Mouse (Mus musculus) spleen, embryonic (tissue): ENCODE results near the gene Cant1.

Experiments used
- CTCF ChIA-PET: fragments of 350-600 bp; sonication (Branson Sonifier 250); formaldehyde crosslinking; loops from one replicate; lab custom pipeline; 2022; lab: Charles Lee

Gene Cant1

DNA sequence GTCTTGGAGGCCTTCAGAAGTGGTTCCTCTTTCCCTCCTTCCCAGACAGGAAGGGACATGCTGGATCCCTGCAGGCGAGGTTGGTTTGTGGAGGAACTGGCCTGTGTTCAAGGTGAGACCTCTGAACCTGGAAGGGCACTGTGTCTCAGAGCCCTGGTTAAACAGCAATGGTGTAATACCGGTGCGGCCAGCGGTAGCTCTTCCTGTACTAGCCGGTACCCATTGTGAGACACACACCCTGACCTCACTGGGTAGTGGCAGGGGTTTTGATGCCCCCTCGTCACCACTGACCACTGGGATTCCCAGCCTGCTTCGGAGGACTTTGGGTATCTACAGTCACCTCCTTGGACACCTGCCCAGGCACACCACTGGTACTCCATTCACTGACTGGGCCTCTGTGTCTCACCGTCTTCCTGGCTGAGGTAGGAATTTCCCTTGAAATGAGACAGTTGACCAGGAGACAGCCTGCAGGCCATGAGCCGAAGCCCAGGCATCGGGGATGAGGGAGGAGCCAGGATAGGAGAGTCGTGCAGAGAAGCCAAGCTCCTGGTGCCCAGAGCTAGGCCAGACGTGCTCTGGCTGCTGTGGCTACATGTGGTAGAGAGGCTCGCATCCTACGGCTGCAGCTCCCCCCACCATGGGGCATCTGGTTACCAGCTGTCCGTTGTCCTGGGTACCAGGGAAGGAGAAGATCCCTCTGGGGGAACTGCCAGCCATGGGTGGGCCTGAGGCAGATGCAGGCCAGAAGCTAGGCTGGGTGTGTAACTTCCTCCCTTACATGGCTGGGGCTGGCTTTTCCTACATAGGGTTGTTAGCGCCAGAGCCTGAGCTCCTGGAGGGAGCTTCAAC, 12.4 kb upstream of the Cant1 start:
- CTCF ChIA-PET = no interaction called here

DNA sequence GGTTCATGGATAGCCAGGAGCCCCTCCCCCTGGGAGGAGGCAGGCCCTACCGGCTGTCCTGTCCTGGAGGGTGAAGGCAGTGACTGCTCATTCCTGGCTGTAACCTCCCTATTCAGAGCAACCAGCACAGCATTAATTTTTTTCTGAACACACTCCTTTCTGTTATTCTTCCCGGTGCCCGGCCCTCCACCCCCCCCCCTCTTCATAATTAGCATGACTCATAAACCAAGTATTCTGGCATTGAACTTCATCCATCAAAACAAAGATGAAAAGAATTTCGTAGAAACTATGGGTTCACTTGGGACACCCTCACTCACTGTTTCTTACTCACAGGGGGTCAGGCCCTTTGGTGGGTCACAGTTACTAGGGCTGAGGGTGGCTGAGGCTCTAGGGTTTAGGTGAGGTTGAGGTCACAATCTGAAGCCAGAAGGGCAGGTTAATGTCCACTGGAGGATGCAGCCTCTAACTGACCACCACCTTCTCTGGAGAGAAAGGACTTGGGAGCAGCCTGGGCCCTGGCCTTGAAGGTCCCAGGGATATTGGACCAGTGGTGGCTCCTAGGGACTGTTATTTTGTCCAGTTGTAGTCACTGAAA, 11.5 kb upstream of the Cant1 start:
- CTCF ChIA-PET = no interaction called here

DNA sequence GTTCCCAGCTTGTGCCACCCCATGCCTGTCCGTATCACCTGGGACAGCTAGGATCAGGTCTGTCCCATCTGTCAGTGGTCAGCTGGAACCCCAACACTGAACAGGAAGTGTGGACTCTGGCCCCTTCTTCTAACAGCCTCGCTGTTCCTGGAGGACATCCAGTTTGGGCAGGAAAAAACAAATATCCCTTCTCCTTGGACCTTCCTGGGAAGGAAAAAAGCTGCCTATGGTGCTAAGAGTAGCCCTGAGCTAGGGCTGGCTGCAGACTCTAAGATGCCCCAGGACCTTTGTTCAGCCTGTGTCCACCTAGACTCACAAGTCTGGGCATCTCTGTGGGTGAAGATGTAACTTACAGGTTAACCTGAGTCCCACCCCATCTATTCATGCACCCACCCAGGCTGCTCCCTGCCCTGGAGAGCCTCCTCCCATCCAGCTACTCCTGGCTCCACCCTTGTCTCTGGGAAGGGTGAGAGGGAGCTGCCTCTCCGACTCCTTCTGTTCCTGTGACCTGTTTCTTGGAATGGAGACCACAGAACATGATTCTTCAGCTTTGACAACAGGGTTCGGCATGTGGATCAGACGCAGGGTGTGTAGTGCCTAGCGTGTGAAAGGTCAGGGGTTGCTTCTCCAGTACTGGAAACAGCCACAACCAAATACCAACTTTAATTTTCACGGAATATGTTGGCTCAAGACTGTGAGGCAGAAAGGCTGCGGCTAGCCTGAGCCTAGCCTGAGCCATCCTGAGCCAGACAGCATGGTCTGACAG, 10.2 kb upstream of the Cant1 start:
- CTCF ChIA-PET = interaction anchor here (0.7 kb wide), 1 partner anchor 15 kb away, joined by 12 read pairs; no protein-coding TSS in a partner anchor

DNA sequence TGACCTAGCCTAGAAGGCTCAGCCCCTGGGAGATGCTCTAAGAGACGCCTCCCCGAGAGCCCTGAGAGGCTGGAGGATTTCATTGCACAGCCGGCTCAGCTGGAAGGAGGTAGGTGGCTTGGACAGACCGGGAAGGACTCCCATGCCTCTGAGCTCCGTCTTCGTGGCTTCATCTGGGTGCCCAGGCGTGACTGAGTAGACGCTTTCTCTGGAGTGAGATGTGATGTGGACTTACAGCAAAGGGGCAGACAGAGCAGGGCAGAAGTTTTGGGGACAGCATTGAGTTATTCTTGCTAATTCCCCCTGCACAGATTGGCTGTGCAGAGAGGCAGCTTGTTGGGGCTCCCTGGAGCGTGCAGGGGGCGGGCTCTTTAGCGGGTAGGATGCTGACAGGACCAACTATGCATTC, 9.6 kb upstream of the Cant1 start:
- CTCF ChIA-PET = interaction anchor here (0.5 to 0.7 kb wide), 2 partner anchors 16 to 21 kb away, joined by 4 to 12 read pairs; no protein-coding TSS in a partner anchor

DNA sequence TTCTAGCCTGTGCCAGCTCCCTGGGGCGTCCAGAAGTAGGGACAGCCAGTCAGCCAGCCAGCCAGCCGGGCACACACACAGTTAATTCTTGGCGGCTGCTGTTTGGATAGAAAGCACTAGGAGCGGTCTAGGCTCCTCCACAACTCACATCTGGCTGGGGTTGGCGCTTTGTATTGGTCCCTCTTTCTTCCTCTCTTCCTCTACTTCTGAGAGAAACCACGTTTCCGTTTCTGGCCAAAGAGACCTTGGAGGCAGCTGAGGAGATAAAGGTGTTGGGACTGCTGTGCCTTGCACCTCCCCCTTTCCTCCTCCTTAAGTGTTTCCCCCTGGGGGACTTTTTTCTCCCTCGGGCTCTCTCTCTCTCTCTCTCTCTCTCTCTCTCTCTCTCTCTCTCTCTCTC, 9.1 kb upstream of the Cant1 start, which contains the start of gene C1qtnf1:
TSS of gene C1qtnf1 (plus strand) at position 218 of the 400 bp plus-strand sequence.
- CTCF ChIA-PET = interaction anchor here (0.5 to 0.7 kb wide), 2 partner anchors 17 to 21 kb away, joined by 4 to 12 read pairs; no protein-coding TSS in a partner anchor

DNA sequence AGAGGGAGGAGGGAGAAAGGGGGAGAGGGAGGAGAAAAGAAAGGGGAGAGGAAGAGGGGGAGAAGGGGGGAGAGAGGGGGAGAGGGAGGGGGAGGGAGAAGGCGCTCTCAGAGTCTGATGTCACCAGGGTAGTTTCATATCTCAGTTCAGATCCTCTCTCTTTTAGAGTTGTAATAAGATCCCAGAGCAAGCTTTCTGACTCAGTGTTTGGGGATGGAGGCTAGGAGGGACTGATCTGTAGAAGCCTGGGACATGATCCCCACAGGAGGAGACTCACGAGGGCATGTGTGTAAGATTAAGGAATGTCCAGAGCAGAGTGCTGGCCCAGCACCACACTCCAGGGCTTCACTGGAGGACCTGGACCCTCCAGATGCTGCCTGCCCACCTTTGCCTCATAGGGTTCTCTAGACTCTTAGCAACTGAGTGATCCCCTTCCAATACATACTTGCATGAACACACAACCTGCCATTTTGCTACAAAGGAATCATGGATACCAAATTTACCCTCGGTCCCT, 8.4 kb upstream of the Cant1 start:
- CTCF ChIA-PET = interaction anchor here (0.8 kb wide), 1 partner anchor 18 kb away, joined by 3 read pairs; no protein-coding TSS in a partner anchor

DNA sequence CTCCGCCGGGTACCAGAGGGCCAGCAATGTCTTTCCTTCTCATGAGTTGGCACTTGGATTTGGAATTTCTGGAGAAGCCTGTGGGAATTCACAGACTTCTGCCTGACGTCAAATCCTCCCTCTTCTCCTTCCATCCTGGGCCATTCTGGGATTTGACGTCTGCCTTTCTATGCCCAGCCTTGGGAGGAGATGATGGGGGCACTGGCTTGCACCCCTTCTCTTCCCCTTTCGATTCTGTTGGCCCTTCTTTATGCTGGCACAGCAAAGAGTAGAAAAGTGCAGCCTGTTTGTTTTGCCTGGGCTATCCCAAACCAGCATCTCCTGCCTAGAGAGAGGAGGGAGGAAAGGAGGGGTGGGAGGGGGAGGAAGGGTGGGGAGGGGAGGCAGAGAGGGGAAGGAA, 7.9 kb upstream of the Cant1 start:
- CTCF ChIA-PET = no interaction called here

DNA sequence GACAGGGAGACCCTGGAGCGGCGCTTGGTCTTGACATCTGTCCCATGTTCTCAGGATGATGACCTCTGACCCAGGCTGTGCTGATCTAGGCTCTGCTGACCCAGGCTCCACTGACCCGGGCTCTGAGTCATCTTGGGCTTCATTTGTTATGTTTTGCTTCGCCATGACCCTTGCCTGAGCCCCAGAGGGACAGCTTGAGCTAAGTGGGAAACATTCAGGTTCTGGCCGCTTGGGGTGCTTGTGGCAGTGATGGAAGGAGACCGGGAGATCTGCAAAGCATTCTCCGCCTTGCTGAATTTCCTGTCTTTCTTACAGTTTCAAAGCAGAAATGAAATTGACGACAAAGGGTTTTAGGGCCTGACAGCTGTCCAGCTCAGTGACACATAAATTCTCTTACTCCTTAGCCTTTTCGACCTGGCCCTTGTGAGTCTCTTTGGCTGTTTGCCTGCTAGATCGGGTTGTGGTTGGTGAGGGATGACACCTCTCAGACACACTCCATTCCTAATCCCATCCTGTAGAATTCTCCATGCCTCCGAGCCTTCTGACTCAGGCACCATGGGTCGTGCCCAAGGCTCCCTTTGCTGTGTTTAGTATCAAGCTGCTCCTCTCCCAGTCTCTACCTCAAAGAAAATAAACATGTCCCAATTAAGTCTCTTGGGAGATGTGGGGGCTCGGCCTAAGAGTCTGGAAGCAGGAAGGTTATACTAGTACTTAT, 5.9 kb upstream of the Cant1 start:
- CTCF ChIA-PET = no interaction called here

DNA sequence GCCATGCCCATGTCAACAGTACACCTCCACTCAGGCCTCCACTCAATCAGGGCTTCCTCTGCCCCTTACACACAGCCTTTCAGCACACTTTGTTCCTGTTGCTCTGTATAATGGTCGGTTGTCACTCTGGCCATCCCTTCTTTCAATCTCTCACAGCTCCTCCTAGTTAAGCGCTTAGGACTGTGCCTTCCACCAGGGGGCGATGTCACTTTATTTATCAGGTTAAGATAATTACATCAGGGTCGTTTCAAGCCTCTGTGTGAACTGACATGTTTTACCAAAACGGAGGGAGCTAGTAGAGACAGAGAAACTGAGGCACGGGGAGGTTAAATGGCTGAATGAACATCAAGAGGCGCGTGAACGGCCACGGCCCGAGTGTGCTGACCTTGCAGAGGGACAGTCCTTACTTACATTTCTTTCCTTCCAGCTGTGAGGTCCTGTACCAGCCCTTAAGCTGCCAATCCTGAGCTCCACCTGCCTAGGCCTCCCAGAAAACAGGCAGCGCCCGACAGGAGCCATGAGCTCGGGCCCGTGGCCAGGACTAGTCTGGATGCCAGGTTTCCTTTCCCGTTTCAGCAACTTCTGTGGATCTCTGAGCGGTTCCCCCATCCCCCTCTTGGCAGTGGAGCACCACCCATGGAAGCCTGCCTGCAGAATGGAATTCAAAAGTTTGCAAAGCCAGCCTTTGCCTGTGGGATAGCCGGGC, 4.5 kb upstream of the Cant1 start:
- CTCF ChIA-PET = no interaction called here

DNA sequence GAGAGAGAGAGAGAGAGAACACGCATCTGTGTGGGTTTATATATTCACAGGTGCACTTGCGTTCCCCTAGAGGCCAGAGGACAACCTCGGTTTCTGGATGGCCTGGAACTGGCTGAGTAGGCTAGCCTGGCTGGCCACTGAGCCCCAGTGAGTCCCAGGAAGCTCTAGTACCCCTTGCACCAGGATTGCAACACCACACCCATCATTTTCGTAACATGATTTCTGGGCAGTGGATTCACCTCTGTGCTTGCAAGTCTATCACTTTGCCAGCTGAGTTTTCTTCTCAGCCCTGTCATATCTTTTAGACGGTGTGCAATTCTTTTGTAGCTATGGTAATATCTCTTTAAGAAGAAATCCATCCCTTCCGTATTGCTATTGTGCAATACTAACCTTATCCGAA, 1.4 kb upstream of the Cant1 start:
- CTCF ChIA-PET = no interaction called here

DNA sequence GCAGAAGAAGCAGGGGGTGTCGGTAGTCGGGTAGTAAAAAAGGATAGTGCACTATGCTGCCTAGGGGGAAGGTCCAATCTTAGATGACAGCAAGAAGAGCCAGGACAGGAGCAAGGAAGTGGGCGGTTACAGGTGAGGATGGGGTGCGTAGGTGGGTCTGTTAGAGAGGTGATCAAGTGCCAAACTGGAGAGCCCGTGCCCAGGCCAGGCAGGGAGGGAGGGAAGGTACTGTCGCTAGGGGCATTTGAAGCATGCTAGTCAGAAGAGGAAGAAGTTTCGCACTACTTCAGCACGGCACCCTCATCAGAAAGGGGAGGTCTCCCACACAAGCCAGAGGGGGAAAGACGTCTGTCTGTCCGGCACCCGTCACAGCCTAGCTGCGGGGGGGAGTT, 448 bp downstream of the Cant1 start:
- CTCF ChIA-PET = no interaction called here

DNA sequence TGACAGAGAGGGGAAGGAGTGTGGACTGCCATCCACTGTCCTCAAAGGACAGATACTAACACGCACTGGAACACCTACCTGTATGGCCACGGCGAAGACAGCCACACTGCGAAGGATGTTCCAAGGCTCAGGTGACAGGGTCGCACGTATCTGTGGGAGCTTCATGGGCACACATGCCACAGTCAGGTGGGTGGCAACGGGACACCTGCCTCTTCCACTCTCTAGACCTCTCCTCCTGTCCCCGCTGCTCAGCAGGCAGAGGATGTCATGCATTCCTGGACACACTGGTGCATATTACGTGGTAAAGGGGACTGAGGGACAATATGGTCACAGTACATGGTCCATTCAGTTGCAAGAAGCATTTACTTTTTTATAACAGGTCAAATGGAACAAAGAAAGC, 1.4 kb downstream of the Cant1 start:
- CTCF ChIA-PET = no interaction called here

DNA sequence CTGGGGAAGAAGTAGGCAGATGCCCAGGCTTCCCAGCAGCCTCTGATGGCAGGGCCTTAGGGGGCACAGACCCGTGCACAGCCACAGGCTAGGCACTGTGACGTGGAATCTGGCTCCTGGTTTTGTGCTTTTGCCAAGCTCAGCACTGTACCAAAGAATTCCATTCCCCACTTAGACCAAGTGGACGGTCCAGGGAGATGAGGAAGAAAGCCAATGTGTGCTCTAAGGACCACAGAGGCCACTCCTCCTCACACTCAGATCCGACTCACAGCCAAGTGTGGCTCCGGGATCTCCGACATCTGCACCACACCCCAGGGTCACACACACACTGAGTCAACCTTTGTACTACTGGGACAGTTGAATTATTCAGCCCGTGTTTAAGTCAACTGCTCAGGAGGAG, 2.8 kb downstream of the Cant1 start:
- CTCF ChIA-PET = no interaction called here

DNA sequence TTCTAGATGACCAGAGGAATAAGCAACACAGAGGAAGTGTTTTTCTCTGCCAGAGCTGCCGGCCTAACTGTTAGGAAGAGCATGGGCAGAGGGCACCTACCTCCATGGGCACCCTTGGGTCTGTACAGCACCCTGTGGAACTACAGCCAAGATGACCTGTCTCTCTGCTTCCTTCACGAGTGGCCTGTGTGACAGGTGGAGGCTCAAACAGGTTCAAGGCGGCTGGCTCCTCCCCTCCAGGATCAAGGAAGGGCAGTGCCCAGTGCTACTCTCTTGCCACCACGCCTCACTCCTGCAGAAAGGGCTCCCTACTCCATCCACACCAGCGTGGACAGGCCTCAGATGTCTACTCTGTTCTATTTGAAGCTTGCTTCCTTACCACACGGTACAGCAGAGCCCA, 3.3 kb downstream of the Cant1 start:
- CTCF ChIA-PET = no interaction called here

DNA sequence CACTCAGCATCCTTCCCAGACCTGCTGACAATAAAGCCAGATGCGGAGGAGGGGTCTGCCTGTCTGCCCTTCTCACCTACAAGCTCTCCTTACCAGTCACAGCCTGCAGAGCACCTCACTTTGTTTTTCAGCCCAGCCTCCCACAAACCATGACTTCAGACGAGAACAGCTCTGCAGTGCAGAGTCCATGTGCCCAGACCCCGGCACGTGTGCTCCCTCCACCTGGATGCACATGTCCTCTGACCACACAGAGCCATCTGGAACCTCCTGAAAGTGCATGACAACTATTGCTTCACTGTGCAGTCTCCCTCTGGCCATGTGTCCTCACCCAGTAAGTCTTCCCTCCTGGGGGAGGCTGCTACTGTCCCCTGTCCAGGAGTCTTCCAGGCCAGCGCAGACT, 4.6 kb downstream of the Cant1 start:
- CTCF ChIA-PET = no interaction called here

DNA sequence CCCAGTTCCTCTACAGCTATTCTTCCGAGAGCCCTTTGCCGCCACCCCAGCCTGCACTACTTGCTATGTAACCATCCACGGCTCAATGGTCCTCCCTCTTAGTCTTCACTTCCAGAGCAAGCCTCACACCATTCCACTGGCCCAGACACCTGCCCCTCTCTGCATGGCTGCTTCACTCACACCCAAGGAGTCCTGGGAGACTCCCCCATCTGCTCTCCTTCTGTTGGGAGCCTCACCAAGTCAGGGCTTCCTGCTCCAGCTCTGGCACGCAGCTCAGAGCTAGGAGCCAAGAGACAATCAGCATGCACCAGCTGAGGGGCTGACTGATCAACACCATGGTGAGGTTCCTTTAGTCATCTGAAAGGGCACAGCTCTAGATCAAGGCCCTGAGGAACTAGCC, 5.8 kb downstream of the Cant1 start:
- CTCF ChIA-PET = no interaction called here

DNA sequence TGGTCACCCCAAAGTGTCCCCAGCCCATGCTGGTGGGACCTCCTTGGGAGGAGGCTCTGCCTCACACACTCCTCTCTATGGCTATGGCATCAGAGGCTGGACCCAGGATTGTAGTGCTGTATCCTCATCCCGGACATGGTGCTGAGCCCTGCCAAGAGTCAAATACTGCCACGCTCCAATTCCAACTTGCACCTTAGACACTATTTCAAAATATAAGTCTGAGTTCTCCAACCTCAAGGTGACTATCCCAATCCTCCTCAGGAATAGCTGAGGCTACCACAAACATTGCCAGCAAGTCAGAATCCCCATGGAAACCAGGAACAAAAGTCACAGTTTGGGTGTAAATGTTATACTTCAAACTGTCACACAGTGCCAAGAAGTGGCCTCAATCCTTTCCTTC, 6.3 kb downstream of the Cant1 start:
- CTCF ChIA-PET = no interaction called here

DNA sequence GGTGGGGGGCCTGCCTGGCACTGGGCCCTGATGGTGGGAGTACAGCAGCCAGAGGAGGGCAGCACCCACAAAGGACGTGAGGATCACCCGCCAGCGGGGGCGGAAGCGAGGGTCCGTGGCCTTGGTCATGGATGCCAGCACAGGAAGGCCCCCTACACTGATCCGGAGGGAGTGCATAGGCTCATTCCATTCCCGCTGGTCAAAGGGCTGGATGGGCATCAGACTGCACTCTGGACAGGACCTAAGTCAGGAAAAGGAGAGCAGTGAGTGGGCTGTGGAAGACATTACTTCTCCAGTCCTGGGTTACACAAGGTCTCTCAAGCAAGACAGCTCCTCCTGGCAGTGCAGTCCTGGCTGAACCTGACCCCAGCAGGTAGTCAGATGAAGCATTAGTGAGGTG, 7.6 kb downstream of the Cant1 start:
- CTCF ChIA-PET = no interaction called here

DNA sequence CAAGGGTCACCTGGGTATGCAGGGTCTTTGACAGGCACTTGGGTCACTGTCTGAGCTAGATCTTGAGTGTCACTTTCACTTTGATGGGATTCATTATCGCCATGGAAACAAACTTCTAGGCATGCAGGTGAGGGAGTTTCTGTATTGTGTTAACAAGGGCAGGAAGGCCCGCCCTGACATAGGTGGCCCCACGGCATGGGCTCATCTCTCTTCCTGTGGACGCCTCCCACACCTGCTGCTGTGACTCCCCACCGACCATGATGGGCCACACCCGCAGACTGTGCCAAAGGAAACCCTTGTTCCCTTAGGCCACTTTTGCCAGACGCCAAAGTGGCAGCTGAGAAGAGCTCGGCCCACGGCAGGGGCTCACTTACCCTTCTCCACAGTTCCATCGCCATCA, 8.4 kb downstream of the Cant1 start:
- CTCF ChIA-PET = interaction anchor here (0.6 kb wide), 1 partner anchor 773 kb away, joined by 3 read pairs; no protein-coding TSS in a partner anchor

DNA sequence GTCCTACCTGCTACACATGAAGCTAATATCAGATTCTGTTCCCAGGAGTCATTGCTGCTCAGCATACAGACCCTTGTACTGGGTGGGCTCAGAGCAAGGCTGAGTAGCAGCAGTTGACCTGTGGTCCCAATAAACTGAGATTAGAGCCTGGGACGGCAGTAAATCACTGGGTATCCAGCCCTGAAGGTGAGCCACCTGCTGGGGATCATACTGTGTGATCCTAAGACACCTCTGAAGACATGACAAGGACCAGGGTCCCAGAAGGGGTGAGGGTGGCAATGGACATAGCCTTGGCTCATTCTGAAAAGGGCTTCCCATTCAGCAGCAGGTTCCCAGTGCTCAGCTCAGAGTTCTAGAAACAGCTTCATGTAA, 8.8 kb downstream of the Cant1 start:
- CTCF ChIA-PET = no interaction called here
